Mouse (Mus musculus) left cerebral cortex, postnatal 10 days (tissue): Measurements from ENCODE around the gene Rnaseh2a. TPM values are rescaled to one million over a fixed set of nuclear protein-coding genes. Genes with fewer than 3 reads are reported as not detected.

Source experiments
- DNase-seq, 2 experiments: peaks; one replicate each; pipeline ENCODE4 v3.0.0; 2021 to 2022; ENCODE audit warnings: low spot score in 2 of 2, mixed read lengths in 1 of 2; ENCODE audit errors: extremely low spot score in 1 of 2
- intact Hi-C: fragments of 180-260 bp; cut with DNase I; formaldehyde crosslinking; loops from one replicate; pipeline ENCODE4 v1.15.1; 2025
- total RNA-seq, 2 experiments: library from RNA; stranded (reverse); gene quantifications; 2 replicates each; pipeline ENCODE4 v1.2.3; 2021

The Rnaseh2a gene
- 10 to 100 TPM; 41.0 to 44.2 TPM for total RNA-seq

DNA sequence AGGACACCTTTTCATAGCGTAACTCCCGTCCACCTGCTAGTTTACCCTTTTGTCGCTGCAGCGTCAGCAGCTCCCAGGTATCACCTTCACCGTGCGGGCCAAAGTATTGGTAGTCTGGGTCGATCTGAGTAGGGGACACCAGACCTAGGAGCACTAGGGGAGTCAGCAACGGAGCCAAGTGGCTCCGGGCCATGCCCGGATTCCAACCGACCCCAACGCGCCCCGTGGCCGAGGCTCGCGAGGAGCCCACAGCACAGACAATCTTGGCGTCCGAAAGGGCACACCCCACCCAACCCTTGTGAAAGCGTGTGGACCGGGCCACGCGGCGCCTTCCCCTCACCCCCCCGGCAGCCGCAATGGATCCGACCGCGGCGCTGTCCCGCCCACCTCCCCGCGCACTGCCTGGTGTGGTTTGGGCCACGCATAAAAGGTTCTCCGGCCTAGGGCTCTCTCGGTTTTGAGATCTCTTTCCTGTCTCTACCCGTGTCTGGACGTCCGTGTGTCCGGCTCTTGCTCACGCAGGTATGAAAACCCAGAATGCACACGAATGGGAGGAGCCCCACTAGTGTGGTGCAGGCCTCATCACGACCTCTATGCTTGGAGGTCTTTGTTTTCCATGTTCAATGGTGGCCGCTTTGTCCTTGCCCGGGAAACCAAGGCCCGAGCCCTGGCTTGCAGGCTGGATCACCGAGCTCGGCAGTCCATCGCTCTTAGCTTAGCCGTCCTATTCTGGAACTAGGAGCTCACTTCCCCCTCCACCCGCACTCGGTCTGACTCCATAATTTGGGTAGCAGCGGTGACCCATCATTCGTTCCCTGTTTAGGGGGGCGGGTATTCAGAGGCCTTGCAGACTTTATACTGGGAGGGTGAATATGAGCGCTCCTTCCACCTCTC is at the start of gene Rnaseh2a, which contains the start of the genes Gm49661 and Prdx2:
TSS of gene Rnaseh2a (minus strand) at position 527 of the 894 bp plus-strand sequence.
TSS of gene Gm49661 (minus strand) at position 193 of the 894 bp plus-strand sequence.
TSS of gene Prdx2 (plus strand) at position 347 of the 894 bp plus-strand sequence.
- intact Hi-C loops: loop anchor here (5.0 kb wide), 1 partner anchor 63 kb away; no protein-coding TSS in a partner anchor
- peak; percentile 62 to 84 for DNase-seq

DNA sequence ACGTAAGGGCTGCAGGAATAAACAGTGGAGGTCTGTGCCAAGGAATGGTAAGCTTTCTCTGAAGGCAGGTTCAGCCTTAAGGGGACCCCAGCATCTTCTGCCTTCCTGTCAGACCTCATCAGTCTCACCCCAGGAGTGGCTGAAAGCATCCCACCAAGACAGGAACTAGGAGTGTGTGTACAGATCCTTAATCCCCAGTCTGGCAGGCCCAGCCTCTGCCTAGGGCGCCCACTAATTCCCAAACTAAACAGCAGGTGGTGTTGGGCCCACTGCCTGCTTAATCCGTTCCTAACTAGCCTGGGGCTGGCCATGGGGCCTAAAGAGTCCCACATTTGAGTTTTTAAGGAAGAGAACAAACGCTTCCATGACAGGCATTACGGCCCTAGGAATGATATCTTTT is 47.6 kb upstream of the Rnaseh2a start:
- intact Hi-C loops: no loop called here
- DNase-seq: no peak

DNA sequence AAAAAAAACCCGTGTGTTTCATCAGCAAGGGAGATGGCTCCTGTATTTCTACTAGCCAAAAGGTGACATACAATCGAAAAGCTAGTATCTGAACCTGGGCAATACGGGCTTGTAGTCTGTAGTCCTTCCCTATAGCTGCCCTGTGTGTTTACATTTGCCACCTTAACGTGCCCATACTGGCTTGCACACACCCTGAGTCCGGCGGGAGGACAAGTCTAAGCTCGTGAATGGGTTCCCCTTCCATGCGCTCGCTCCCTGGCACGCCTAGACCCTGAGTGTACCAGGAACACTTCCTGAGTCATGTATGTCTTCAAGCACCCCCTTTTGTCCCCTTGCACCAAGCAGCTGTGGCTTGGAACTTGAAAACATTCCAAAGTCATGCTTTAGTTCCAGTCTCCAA is 47.2 kb upstream of the Rnaseh2a start:
- DNase-seq: no peak
- intact Hi-C loops: no loop called here

DNA sequence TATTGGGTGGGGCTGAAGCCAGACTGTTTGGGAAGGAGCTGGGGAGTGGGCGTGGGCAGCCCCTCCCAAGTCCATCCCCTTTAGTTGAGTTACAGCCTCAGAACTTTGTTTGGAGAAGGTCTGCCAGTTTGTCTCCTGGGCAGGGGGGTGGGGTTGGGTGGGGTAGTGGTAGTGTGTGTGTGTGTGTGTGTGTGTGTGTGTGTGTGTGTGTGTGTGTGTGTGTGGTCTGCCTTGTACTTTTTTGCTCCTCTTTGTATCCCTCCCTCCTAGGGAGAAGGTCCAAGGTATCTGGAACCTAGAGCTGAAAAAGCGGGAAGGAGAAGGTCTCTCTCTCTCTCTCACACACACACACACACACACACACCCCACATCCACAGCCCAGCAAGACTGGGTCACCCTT is 44.9 kb upstream of the Rnaseh2a start, which contains the start of gene Best2:
TSS of gene Best2 (minus strand) at position 101 of the 400 bp plus-strand sequence.
- intact Hi-C loops: no loop called here
- DNase-seq: no peak

DNA sequence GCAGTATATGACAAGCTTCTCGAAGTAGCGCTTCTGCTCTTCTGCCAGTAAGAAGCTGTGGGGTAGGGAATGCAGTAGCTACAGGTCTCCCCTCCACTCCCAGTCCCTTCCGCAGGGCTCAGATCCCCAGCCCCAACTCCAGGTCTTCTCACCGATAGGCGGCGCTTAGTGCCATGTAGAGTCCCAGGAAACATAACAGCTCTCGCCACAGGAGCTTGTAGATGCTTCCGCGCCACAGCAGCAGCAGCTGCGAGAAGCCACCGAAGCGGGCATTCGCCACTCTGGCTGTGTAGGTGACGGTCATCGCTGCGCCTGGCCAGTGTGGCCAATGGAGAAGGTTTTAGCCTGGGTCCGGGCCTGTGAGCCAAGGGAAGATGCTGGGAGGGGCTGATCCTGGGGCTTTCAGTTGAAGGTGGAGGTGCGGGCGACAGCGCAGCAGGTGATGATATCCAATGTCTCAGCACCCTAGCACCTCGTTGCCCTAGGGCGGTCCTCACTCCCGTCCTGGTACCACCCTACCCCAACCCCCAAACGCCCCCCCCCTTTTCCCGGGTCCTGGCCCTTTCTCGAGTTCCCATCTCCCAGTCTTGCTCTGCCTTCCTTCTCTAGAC is 43.8 kb upstream of the Rnaseh2a start:
- intact Hi-C loops: no loop called here
- peak in 1 of 2 experiments; percentile 81 for DNase-seq

DNA sequence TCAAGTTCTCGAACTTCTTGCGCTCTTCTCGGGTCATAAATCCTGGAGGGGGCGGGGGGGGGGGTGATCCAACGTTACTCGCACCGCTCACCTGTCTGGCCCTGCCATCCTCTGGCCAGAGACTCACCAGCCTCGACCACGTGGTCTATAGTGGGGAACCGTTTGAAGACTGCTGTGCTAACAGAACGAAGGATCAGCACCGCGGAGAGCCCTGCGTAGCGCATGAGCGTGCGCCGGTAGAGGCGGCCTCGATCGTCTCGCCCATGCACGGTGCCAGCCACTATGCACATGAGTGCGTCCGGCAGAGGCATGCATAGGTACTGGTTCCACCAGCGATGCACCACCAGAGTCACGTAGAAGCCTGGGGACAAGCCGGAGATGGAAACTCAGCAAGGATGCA is 41.7 kb upstream of the Rnaseh2a start:
- DNase-seq: no peak
- intact Hi-C loops: no loop called here

DNA sequence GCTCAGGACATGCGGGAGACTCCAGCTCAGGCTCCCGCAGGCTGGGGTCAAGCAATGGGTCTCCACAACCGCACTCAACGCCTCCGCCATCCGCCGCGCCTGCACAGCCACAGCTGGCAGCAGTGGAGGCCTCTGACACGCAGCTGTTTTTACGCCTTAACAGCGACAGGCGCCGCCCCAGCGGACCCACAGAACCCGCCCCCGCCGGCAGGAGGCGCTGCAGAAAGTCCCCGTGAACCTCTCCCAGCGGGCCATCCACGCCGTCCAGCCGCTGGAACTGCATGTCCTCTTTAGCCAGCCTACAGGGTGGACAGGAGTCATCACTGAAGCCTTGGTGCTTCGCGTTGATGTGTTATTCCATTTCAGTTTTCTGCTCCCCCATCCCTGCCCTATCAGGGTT is 38.1 kb upstream of the Rnaseh2a start:
- intact Hi-C loops: no loop called here
- peak in 1 of 2 experiments; percentile 58 for DNase-seq

DNA sequence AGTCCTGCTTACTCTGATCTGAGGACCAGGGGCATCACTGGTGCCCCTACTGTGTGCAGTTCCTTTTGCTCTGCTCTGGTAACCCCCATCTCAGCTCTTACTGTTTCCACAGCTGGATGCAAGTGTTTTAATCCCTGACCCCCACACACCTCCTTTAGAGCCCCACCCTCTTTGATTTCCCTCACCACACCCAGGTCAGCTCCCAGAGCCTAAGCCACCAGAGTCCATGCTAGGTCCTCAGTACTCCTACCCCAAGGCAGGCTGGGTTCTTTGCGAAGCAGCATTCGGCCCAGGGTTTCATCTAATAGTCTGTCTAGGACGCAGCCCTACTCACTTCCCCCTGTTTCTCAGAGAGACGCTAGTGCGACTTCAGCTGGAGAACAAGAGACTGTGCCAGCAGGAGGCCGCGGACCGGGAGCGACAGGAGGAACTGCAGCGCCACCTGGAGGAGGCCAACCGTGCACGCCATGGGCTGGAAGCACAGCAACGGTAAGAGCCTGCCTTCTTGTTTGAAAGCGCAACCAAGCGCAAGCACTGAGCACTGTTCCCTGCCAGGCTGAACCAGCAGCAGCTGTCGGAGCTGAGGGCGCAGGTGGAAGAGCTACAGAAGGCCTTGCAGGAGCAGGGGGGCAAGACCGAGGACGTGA is 28.2 kb upstream of the Rnaseh2a start:
- peak; percentile 88 to 94 for DNase-seq
- intact Hi-C loops: no loop called here

DNA sequence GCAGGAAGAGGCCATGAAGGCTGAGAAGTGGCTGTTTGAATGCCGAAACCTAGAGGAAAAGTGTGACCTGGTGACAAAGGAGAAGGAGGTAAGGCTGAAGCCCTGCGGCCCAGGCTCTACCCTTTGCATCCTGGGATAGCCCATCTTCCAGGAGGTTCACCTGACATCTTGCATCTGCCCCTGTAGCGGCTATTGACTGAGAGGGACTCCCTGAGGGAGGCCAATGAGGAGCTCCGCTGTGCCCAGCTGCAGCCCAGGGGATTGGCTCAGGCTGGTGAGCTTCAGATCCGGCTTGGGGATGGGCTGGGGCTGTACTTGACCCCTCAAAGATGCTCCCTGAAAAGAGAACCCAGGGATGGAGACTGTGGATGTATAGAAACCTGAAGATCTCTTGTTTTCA is 27.4 kb upstream of the Rnaseh2a start:
- intact Hi-C loops: no loop called here
- no peak for DNase-seq

DNA sequence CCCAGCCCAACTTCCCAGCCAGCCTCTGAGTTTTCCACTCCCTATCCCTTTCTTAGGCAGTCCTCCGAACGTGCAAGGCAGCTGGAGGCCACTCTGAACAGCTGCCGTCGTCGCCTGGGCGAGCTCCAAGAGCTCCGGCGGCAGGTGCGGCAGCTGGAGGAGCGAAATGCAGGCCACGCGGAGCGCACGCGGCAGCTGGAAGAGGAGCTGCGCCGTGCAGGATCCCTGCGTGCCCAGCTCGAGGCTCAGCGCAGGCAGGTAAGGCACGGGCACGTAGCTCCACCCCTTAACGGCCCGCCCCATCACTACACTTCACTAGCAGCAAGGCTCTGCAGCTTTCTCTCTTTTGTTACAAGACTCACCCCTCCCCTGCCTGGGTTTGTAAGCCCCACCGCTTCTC is 26.1 kb upstream of the Rnaseh2a start:
- no peak for DNase-seq
- intact Hi-C loops: no loop called here

DNA sequence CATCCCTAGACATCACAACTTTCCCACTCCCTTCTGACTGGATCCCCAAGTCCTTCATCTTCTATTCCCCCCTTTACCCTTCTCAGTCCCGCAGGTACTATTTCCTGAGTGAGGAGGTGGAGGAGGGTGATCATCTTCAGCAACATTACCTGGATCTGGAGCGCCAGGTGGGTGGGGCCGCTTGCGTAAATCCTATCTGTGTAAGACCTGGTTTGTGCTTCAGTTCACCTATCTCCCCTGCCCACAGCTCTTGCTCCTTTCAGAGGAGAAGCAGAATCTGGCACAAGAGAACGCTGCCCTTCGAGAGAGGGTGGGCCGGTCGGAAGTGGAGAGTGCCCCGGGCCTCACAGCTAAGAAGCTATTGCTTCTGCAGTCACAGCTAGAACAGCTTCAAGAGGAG is 24.8 kb upstream of the Rnaseh2a start:
- DNase-seq: no peak
- intact Hi-C loops: no loop called here

DNA sequence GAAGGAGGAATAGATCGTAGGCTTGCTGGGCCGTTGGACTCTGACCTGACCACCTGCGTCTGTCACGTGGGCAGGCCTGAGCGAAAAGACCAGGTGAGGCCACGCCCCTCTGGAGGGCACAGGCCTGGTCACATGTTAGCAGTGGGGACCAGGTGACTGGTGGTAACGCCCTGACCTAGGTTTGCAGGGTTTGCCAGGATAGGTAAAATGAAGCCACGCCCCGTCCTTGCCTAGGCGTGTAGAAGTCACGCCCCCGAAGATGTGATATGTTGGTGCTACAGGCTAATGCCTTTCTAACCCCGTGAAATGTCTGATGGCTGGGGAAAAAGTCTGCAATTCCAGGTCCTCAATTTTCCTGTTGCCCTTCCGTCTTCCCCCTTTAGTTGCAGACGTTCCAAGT is 21.3 kb upstream of the Rnaseh2a start:
- intact Hi-C loops: loop anchor here (1.0 kb wide), 1 partner anchor 16 kb away; no protein-coding TSS in a partner anchor
- DNase-seq: no peak

DNA sequence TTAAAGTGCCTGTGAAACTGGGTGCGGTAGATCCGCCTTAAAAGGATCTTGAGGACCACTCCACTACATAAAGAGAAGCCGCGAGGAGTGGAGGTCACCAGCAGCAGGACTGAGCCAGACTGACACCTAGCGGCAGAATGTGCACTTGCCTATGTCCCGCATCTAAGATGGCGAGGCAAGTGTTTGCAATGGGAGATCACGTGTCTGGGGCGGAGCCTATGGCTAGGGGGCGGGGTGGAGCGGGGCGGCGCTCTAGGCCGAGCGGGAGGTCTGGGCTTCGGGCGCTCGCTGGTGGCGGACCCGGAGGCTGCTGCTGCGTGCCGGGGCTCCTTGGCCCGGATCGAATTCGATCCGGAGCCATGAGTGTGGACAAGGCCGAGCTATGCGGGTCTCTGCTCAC is 20.8 kb upstream of the Rnaseh2a start, which contains the start of gene Hook2:
TSS of gene Hook2 (plus strand) at position 255 of the 400 bp plus-strand sequence.
- peak; percentile 97 for DNase-seq
- intact Hi-C loops: loop anchor here (1.0 kb wide), 1 partner anchor 15 kb away; no protein-coding TSS in a partner anchor

DNA sequence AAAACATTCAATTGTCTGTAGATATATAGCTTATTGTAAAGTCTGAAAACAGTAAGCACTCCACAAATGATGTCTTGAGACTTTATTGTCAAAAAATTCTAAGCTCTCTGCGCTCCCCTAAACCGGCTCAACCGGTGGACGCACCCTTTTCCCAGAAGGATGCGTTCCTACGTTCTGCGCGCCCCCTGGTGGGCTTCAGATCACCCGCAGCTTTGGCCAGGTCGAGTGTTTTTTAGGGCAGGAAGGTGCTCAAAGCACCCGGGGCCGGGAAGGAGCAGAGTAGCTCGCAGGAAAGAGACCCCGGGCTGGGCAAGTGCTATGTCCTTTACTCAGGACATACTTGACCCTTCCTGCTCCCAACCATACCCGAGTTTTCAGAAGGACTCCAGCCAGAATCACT is 20.2 kb upstream of the Rnaseh2a start:
- peak; percentile 90 to 92 for DNase-seq
- intact Hi-C loops: loop anchor here (1.0 kb wide), 1 partner anchor 15 kb away; no protein-coding TSS in a partner anchor

DNA sequence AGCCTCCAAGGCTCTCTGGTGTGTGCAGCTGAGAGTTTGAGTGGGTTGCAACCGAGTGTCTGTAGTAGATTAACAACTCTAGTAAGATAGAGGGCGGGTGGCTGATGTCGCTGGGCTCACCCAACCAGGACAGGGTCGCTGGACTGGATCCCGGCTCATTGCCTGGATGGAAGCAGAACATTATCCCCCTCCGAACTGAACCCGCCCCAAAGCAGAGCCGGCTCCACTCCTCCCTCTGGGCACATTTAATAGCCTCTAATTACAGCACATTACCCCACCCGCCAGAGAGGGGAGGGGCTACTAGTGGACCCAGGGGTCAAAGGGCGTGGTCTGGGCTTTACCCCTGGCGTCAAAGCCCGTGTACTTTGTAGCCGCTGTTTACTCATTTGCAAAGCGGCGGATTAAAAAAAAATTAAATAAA is 19.8 kb upstream of the Rnaseh2a start:
- intact Hi-C loops: no loop called here
- peak in 1 of 2 experiments; percentile 64 for DNase-seq

DNA sequence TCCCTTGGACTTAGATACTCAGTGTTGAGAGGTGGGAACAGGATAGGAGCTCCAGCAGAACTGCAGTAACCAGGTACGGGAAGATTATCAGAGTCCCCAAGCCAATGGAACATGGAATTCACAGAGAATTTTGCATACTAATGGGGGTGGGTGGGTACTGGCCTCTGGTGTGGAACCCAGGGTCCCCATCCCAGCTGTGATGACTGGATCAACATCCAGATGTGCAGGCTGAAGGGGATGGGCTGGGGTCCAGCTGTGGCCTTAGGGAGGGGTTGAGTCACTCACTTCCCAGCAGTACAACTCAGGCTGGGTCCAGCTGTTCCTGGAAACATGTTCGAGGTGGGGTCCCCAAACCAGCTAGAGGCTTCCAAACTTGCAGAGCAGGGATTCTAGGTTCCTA is 18.3 kb upstream of the Rnaseh2a start:
- DNase-seq: no peak
- intact Hi-C loops: no loop called here

DNA sequence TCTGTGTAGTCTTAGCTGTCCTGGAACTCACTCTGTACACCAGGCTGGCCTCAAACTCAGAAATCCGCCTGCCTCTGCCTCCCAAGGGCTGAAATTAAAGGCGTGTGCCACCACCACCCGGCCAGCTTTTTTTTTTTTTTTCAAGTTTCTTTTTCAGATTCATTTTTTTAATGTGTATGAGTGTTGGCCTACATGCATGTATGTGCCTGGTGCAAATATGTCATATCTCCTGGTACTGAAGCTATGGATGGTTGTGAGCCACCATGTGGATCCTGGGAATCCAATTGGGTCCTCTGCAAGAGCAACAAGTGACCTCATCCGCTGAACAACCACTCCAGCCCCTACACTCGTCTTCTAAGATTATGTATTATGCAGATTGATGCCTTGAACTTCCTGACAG is 17.8 kb upstream of the Rnaseh2a start:
- intact Hi-C loops: no loop called here
- no peak for DNase-seq

DNA sequence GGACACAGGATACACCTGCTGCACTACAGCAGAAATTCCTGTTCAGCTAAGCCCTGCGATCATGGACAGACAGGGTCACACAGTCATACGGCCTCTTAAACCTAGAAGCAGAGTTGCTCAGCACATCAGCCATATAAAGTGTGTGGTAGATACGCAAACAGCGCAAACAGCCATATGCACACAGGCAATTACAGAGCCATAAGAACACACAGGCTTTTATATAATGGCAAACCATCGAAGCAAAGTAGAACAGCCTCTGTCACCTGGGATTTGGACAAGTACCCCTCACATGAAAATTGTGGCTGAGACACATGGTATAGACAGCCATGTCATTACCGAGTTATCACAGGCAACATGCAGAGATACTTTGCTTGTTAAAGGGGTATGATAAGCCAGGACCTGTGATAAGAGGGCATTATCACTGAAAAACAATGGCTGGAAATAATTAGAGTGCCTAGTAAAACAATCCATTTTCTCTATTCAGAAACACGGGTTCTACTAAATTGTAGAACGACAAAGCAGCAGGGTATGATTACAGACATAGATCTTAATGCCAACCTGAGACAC is 16.9 kb upstream of the Rnaseh2a start:
- intact Hi-C loops: no loop called here
- DNase-seq: no peak
